Mouse (Mus musculus): ENCODE results near the gene Tmem130.
"Not testable (repeated sequence)": the region's sequence is repeated elsewhere in the genome, so short reads cannot be mapped to it uniquely, and the experiment has no call there.

Tmem130 gene

GRCm38 (mm10) chr5:144761161-144761868, at the start of gene Tmem130:
TSS of gene Tmem130 (minus strand) at chr5:144761818.
- peak; percentile 87 for DNase-seq

- no peak for DNase-seq
Observed at GRCm38 (mm10) chr5:144806931-144807330, 45.3 kb upstream of the Tmem130 start.

GRCm38 (mm10) chr5:144804181-144804580, 42.6 kb upstream of the Tmem130 start:
- no peak for DNase-seq

DNA sequence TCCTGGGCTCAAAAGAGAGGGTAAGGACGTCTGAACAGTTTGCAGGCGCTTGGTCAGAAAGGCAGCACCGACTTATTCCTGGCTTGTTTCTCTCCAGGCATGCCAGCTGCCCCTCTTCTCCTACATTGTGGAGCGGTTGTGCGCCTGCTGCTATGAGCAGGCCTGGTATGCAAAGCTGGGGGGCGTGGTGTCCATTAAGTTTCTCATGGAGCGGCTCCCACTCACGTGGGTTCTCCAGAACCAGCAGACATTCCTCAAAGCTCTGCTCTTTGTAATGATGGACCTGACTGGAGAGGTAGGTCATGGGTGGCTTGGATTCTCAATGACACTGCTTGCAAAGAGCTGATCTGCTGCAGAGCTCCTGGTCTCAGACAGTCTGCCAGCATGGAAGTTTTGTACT, 41.4 kb upstream of the Tmem130 start:
- no peak for DNase-seq

- DNase-seq, result no peak
Observed at GRCm38 (mm10) chr5:144797116-144797515, 35.5 kb upstream of the Tmem130 start.

DNA sequence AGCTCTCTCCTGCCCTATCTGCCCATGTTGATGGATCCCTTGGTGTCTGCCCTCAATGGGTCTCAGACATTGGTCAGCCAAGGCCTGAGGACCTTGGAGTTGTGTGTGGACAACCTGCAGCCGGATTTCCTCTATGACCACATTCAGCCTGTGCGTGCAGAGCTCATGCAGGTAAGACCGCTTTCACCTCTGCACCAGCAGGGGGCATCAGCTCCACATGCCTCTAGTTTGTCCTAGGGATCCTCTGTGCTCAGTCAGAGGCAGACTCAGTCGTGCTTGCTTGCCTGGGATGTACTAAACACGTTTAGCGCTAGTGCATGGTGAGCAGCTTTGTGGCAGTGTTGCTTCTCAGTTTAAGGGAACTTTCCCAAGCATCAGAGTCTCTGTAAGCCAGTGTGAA, 33.1 kb upstream of the Tmem130 start:
- DNase-seq, result peak; percentile 23

- no peak for DNase-seq
Observed at GRCm38 (mm10) chr5:144793374-144793773, 31.8 kb upstream of the Tmem130 start.

- DNase-seq, result no peak
Observed at GRCm38 (mm10) chr5:144786464-144786863, 24.8 kb upstream of the Tmem130 start.

- DNase-seq, result no peak
Observed at GRCm38 (mm10) chr5:144780654-144781053, 19.0 kb upstream of the Tmem130 start.

DNA sequence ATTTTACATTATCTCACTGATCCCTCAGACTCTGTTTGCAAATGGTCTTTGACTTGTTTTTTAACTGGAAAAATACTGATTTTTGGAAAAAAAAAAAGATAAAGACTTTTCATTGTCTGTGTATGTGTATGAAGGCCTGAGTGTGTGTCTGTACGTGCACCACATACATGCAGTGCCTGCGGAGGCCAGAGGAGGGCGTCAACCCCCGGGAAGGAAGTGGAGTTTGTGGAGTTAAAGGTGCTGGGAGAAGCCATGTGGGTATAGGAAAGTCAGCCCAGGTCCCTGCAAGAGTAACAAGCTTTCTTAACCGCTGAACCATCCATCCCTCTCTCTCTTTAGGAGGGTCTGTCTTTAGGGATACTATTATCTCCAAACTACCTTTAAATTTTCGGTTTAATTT, 11.6 kb upstream of the Tmem130 start:
- DNase-seq, result no peak

DNA sequence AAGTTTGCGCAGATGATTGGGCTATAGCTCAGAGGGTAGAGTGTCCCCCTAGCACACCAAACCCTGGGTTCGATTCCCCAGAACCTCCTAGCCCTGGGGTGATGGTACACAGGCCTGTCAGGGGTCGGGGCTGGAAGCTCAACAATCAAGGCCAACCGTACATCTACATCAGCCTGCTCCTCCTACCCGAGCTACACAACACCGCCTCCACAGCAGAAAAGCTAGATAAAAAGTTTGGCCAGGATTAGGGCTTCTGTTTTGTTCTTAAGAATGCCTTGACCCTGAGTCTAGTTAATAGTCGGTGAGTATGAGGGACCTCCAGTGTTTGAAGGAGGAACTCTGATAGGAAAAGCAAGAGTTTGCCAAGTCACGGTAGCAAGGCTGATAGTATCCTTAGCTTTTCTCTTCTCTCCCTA, 7.5 kb upstream of the Tmem130 start:
- no peak for DNase-seq

- peak; percentile 93 for DNase-seq
Observed at GRCm38 (mm10) chr5:144767911-144768841, 6.6 kb upstream of the Tmem130 start.

DNA sequence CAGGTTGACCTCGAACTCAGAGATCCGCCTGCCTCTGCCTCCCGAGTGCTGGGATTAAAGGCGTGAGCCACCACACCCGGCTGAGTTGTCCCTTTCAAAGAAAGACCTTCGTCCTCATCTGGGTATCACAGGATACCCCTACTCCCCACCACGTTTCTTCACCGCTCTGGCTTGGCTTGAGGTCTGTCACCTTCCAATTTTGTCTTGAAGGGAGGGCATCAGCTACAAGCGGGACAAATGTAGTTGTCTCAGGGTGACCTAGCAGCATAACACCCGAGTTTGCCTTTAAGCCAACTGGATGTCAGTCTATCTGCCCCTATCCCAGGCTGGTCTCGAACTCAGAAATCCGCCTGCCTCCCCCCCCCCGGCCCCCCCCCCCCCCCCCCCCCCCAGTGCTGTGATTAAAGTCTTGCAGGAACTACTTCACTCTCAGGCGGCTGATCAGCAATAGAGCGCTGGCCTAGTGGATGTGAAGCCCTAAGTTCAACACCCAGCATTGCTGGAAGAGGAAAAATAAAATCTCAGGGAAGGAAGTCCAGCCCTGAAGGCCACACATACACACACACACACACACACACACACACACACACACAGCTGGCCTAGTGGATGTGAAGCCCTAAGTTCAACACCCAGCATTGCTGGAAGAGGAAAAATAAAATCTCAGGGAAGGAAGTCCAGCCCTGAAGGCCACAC, 5.6 kb upstream of the Tmem130 start, which contains the start of gene Trrap:
Gene Trrap (plus strand): TSS at position 627 of the 693 bp plus-strand sequence.
- DNase-seq, result not testable (repeated sequence)

DNA sequence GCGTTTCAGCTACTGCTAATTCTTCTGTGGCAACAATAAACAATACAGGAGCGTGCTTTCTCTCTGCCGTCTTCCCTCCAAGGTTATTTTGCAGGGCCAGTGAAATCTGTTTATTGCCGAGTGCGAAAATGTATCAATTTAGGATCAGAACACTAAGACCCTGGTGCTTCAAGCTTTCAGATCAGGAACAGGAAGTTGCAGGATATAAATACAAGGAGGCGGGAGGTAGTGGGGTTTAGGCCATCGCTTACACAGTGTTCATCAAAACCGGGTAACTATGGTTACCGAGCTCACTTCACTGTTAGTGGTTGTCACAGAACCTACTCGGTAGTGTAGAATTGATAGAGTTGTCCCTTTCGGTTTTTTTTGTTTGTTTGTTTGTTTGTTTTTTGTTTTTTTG, 5.0 kb upstream of the Tmem130 start:
- no peak for DNase-seq

DNA sequence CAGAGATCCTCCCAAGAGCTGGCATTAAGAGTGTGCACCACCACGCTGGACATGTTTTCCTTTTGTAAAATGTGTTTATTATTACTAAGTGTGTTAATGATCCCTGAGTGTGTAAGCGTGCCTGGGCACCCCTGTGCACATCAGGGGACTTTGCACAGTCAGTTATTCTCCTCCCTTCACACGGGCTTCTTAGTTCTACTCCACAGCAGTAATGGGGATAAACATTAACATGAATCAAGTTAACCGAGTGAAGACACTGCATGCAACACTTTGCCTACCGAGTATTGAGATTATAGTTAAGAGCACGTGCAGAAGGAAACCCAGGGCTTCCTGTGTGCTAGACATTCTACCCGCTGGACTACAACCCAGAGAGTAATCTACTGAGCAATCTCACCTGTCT, 4.4 kb upstream of the Tmem130 start:
- DNase-seq, result no peak

DNA sequence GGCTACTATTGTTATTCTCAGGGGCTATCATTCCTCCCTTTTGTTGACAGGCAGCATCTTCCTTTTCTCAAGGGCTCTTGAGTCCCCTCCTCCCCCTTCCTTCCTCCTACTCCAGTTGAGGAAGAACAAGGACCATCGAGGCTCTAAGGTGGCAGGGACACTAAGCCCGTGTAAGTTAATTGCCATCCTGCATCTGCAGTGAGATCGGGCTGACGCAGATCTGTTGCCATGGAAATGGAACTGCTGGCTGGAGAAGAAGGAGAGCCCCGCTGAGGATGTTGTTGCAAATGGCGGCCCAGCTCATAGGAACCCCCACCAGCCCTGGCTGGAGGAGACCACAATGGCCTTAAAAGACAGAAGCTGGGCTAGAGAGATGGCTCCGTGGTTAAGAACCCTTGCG, 3.2 kb downstream of the Tmem130 start:
- no peak for DNase-seq

DNA sequence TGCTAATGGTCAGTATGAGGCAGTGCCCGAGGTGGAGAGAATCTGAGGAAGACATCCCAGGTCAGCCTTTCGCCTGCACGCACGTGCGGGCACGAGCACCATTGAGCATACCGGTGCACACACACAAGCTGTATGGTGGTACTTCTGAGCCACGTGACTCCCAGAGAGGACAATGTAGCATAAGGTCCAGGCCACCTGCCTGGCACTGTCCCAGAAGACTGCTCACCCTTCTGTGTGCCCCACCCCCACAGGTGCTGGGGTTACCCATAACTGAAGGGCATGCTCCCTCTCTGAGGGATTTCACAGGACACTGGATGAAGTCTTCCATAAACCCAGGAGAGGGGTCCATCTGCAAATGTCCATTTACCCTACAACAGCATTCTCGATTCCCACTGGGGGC, 4.2 kb downstream of the Tmem130 start:
- DNase-seq, result no peak

DNA sequence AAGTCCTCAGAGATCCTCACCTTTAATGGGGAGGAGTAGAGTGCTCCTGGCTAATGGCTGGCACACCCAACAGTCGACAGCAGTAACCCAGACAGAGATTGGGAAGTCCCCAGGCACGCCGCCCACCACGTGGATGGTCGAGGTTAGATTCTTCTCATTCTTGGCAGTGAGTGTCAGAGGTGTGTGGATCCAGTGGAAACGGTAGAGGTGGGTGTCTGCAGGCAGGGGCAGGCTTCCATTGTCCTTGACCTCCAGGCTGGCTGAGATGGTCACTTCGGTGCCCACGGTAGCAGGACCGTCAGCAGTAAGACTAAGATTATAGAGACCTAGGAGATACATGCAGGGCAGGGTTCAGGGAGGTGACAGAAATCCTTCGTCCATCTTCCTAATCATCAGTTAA, 6.4 kb downstream of the Tmem130 start:
- DNase-seq, result no peak

DNA sequence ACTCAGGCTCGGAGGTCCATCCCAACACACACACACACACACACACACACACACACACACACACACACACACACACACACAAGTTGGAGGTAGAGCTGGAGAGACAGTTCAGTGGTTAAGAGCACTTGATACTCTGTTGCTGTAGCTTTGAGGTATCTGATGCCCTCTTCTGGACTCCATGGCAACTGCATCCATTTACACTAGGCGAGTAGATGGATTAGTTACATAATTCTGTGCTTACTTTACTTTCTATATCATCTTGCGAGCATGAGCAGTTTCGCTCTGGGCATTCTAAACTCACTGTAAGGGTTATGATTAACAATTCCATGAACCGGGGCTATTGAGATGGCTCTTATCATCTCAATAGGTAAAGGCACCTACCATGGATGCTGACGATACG, 8.6 kb downstream of the Tmem130 start:
- DNase-seq, result peak; percentile 65

GRCm38 (mm10) chr5:144752432-144752831, 9.2 kb downstream of the Tmem130 start:
- DNase-seq, result no peak

DNA sequence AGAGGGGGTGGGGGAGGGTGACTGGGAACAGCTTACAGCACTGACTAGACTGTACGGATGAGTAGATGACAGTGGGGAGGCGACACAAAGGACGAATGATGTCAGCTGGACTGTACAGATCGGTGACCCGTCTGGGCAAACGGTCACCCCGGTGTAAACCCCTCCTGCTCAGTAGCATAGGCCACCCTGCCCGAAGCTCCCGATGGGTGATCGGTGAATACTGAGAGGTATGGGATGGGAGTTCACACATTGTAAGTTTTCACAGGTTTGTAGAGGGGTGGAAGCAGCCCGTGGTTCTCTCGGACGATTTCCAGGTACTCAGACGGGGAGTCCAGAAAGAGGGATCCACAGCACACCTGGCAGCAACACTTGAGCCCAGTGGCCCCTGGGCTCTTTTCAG, 24.5 kb downstream of the Tmem130 start:
- no peak for DNase-seq

- DNase-seq, result peak; percentile 71
Observed at GRCm38 (mm10) chr5:144734949-144735348, 26.7 kb downstream of the Tmem130 start.

DNA sequence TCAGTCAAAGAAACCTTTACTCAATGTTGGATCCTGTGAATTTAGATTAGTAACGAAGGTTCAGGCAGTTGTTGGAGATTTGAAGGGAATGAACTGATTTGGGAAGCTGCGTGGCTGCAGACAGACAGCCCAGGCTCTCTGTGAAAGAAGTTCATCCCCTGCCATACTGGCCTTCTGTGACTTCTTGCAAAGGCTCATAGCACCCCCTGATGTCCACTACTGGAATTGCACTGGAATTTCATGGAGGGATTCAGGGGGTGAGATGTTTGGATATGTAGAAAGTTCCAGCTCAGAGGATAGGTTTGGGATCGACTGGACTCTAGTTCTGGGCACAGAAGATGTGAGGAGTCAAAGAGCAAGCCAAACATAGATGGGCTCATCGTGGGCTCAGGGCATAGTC, 27.7 kb downstream of the Tmem130 start:
- peak; percentile 68 for DNase-seq

Data from cerebellum, adult 8-10 months (tissue).